Mouse (Mus musculus): ENCODE measurements around the gene Capza2. TPM values are rescaled to one million over a fixed set of nuclear protein-coding genes. Genes with fewer than 3 reads are reported as not detected.
"Not testable (repeated sequence)": the region's sequence is repeated elsewhere in the genome, so short reads cannot be mapped to it uniquely, and the experiment has no call there.

The Capza2 gene
- polyA plus RNA-seq, 1 experiment, result 100 TPM

- TF ChIP-seq CTCF (IDR thresholded peaks at IDR 0.05; ENCODE audit: borderline replicate concordance, extremely low read depth, insufficient read depth, insufficient read length) (no peak), POLR2A (IDR thresholded peaks at IDR 0.05; ENCODE audit: borderline replicate concordance, extremely low read depth, insufficient read depth, insufficient read length, poor library complexity, severe bottlenecking) (no peak)
- no peak for DNase-seq (ENCODE audit: low read depth)
Measured at GRCm38 (mm10) chr6:17688676-17689075, 52.6 kb downstream of the Capza2 start.

- TF ChIP-seq POLR2A (IDR thresholded peaks at IDR 0.05; ENCODE audit: borderline replicate concordance, extremely low read depth, insufficient read depth, insufficient read length, poor library complexity, severe bottlenecking) (no peak), CTCF (IDR thresholded peaks at IDR 0.05; ENCODE audit: borderline replicate concordance, extremely low read depth, insufficient read depth, insufficient read length) (no peak)
- DNase-seq (ENCODE audit: low read depth), result no peak
Measured at GRCm38 (mm10) chr6:17692647-17693046, 56.6 kb downstream of the Capza2 start, which contains the start of gene St7. Gene St7, plus strand, starts transcription at chr6:17692933.

DNA sequence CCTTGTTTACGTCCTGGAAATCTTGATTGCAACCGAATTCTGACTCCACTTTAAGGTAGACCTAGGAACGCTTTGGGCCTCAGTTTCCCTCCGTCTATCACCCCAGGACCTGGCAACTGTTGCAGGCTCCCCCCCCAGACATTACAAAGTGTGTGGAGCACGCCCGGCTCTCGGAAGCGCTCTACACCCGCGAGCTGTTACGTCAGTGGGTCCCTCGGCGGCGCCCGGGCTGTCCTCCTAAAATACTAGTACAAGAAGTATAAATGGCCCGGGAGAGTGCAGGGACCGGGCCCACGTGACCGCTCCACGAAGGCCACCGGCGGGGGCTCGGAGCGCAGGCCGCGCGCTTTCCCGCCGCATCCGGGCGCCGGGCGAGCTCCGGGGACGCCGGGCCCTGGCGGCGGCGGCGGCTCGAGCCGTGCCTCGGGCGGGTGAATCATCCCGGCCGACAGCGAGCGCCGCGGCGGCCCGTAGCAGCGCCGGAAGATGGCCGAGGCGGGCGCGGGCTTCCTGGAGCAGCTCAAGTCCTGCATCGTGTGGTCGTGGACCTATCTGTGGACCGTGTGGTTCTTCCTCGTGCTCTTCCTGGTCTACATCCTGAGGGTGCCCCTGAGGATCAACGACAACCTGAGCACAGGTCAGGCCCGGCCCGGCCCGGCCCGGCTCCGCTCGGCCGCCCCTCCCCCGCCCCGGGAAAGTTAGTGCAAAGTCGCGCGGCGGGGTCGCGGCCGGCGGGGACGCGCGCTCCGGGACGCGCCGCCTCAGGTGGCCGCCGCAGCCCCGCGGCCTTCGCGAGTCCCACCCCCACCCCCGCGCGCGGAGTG, 57.9 kb downstream of the Capza2 start:
- DNase-seq (ENCODE audit: low read depth), result peak; percentile 70
- TF ChIP-seq CTCF (IDR thresholded peaks at IDR 0.05; ENCODE audit: borderline replicate concordance, extremely low read depth, insufficient read depth, insufficient read length) (no peak), POLR2A (IDR thresholded peaks at IDR 0.05; ENCODE audit: borderline replicate concordance, extremely low read depth, insufficient read depth, insufficient read length, poor library complexity, severe bottlenecking) (no peak)

DNA sequence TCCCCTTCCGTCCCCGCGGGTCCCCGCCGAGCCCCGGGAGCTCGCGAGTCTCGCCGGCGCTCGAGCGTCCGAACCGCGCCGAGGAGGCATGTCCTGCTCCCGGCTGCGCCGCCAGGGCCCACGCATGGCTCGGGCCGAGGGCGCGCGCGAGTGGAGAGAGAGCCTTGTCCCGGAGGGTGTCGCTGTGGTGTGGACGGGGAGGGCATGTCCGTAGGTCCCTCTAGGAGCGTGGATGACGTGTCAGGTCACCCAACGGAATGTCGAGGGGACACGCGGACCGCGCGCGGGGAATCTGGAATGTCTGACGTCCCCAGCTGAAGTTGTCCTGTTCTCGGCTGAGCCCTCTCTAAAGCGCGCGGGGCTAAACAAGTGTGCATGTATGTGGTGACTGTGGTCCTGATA, 58.5 kb downstream of the Capza2 start:
- TF ChIP-seq CTCF (IDR thresholded peaks at IDR 0.05; ENCODE audit: borderline replicate concordance, extremely low read depth, insufficient read depth, insufficient read length), result no peak
- TF ChIP-seq POLR2A (IDR thresholded peaks at IDR 0.05; ENCODE audit: borderline replicate concordance, extremely low read depth, insufficient read depth, insufficient read length, poor library complexity, severe bottlenecking), result peak; percentile 21; the same call in 1 of the 2 replicates
- DNase-seq (ENCODE audit: low read depth), result peak; percentile 56

DNA sequence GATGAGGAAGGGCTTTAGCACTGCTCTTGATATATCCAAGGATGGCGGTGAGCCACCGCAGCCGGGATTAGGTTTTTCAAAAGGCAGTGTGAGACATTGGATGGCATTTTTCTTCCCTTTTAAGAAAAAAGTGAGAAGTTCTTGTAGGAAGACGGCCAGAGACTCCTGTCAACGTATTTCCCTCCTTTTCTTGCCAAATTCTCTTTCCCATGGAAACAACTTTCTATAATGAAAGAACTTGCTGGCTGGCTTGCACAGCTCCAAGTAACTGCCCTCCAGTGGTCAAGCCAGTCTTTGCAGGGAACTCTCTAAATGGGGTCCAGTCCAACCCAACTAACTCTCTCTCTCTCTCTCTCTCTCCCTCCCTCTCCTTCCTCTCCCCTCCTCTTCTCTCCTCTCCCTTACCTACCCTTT, 60.3 kb downstream of the Capza2 start:
- peak; percentile 83 for DNase-seq (ENCODE audit: low read depth)
- TF ChIP-seq CTCF (IDR thresholded peaks at IDR 0.05; ENCODE audit: borderline replicate concordance, extremely low read depth, insufficient read depth, insufficient read length) (peak; percentile 69; the same call in 1 of the 2 replicates), POLR2A (IDR thresholded peaks at IDR 0.05; ENCODE audit: borderline replicate concordance, extremely low read depth, insufficient read depth, insufficient read length, poor library complexity, severe bottlenecking) (no peak)

GRCm38 (mm10) chr6:17700936-17701612, 65.0 kb downstream of the Capza2 start:
- TF ChIP-seq CTCF (IDR thresholded peaks at IDR 0.05; ENCODE audit: borderline replicate concordance, extremely low read depth, insufficient read depth, insufficient read length) (no peak), POLR2A (IDR thresholded peaks at IDR 0.05; ENCODE audit: borderline replicate concordance, extremely low read depth, insufficient read depth, insufficient read length, poor library complexity, severe bottlenecking) (no peak)
- DNase-seq (ENCODE audit: low read depth), result peak; percentile 74

- not testable (repeated sequence) for DNase-seq (ENCODE audit: low read depth)
Measured at GRCm38 (mm10) chr6:17704038-17704437, 68.0 kb downstream of the Capza2 start.

DNA sequence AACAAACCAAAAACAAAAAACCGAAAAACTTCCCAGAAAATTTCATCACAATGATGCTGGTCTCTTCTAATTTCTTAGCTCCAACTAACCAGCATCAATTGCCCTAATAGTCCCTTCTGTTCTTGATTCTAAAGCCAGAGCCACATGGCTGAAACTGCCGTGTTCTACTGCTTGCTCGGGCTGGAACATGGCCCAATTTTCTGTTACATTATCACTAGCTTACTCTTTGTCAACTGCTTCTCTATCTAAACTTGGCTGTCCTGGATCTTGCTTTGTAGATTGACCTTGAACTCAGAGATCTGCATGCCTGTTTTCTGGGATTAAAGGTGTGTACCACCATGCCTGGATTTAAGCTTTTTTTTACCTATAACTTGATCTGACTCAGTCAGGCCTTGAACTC, 69.9 kb downstream of the Capza2 start:
- no peak for TF ChIP-seq CTCF (IDR thresholded peaks at IDR 0.05; ENCODE audit: borderline replicate concordance, extremely low read depth, insufficient read depth, insufficient read length)
- no peak for TF ChIP-seq POLR2A (IDR thresholded peaks at IDR 0.05; ENCODE audit: borderline replicate concordance, extremely low read depth, insufficient read depth, insufficient read length, poor library complexity, severe bottlenecking)
- DNase-seq (ENCODE audit: low read depth), result no peak

Other genes starting within 250 kb of the Capza2 start
- gene Met, start 172.4 kb upstream of the Capza2 start, polyA plus RNA-seq (2012; rRNA removed), result 1.5 and 1.8 TPM in 2 replicates
- 62.0 and 71.4 TPM in 2 replicates for gene St7, start 56.7 kb downstream of the Capza2 start, polyA plus RNA-seq (2012; rRNA removed)

Data from brain, embryonic 14.5 days (tissue).